Mouse (Mus musculus): ENCODE results near the gene Amph.
"Not testable (repeated sequence)": the region's sequence is repeated elsewhere in the genome, so short reads cannot be mapped to it uniquely, and the experiment has no call there.

The Amph gene

DNA sequence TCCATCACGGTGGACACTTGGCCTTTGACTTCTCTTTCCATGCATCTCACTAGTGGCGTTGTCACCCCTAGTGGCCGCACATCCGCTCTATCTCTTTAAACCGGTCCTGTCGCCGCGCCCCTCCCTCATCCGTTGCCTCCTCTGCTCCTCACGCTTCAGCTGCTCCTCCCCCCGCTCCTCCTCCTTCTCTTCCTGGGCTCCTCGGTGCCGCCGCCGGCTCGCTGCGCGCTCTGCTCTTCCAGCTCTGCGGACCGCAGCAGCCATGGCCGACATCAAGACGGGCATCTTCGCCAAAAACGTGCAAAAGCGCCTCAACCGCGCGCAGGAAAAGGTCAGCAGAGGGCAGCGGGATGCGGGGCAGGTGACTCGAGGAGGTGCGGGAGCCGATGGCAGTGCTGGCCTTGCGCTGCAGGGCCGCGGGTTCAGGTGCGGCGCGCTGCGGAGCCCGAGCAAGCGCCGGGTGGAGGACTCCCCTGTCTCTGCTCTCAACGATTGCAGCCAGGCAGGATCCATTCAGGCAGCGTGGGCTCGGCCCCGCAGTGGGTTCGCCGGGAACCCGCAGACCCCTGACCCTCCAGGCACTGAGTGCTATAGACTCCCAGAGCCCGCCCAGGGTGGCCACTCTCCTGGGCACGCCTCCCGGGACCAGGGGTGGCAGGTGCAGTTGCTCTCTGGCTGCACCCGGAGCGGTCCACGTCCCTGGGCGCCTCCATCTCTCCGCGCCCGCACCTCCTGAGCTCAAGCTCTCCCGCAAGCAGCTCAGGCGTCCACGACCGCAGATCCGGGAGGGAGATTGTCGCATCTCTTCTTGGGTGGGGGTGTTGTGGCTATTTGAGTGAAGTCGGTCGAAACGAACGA, at the start of gene Amph:
Gene Amph, plus strand, starts transcription at position 35 of the 858 bp plus-strand sequence.
- peak; percentile 92 to 97 for DNase-seq

DNA sequence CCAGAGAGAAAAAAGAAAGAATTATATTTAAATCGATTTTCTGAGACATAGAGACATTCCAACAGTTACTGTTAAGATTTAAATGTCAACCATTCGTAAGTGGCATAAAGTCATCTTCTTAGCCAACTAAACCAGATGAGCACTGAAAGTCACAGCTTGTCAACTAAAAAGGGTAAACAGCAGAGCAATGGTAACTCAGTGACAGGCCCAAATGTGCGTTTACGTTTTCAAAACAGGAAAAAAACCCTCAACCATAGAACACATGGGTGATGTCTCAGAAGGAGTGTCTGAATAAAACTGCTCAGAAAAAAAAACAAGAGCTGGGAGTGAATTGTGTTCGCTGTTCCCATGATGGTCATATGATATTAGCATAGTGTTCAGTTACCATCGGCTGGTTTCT, 44.4 kb upstream of the Amph start:
- no peak for DNase-seq

DNA sequence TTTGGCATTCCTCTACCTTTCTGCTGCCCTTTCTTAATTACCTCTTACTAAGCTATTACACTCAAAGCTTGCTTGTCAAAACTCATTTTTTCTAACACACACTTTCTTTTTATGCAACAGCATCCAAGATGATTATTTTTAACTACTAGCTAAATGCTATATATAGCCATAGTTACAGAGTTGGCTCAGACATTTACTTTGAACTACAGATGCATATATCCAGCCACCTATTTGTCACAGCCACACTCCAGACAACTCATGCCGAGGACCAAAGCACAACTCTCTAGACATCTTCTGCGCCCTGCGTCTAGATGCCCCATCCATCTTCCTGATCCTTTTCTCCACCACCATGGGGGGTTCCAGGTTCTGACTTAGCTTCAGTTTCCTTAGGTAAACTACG, 33.2 kb upstream of the Amph start:
- no peak for DNase-seq

DNA sequence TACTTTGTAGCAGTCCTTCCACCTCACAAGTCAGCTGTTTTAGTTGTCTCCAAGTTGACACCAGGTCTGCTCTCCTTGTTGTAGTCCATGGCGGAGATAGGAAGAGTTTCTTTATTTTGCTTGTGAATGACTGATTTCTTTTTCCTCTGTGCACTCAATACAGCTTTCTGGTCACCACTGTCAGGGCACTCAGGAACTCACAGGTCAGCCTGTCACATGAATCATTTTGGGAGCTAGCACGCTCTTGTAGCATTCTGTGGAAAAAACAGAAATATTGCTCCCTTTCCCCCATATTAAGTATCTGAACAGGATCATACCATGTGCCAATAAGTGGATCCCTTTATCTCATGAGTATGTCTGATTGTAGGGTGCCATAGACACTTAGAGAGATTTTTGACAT, 14.8 kb upstream of the Amph start:
- not testable (repeated sequence) for DNase-seq

GRCm38 (mm10) chr13:18947686-18948085, 319 bp upstream of the Amph start:
- DNase-seq = peak; percentile 47 to 50

- DNase-seq = no peak
These were observed 985 bp downstream of the Amph start for GRCm38 (mm10) chr13:18949029-18949350.

- peak; percentile 72 to 73 for DNase-seq
These were observed 1.7 kb downstream of the Amph start for GRCm38 (mm10) chr13:18949626-18950200.

- DNase-seq = no peak
These were observed 5.6 kb downstream of the Amph start for GRCm38 (mm10) chr13:18953575-18953974.

- DNase-seq = peak; percentile 54
These were observed 8.3 kb downstream of the Amph start for GRCm38 (mm10) chr13:18956065-18956913.

DNA sequence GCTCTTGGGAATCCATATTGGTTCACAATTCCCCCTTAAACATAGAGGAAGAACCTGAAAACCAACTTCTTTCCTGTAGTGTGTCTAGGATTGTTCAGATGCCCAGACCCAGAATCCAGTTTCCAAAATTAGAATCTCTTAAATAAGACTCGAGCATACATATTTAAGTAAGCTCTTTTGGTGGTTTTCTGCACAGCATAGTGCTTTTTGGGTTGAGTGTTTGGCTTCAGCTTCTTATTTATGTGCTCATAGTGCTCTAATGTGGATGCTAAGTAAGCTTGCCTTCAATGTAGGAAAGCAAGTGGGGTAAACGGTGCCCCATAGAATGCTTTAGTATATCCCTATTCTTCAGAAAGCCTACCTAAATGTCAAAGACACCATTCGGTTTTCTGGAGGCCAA, 9.0 kb downstream of the Amph start:
- DNase-seq = no peak

DNA sequence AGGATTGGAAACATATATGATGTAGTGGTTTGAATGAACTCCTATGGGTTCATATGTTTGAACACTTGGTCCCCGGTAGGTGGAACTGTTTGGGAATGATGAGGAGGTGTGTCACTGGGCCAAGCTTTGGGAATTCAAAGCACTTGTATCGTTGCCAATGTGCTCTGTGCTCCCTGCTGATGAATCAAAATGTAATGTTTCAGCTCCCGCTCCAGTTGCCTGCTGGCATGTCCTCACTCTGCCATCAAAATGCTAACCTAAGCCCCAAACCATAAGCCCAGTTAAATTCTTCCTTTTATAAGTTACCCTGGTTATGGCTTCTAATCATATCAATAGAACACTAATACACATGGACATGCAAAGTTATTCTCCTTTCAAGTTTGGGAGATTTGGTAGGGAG, 24.6 kb downstream of the Amph start:
- peak in 1 of 2 experiments; percentile 47 for DNase-seq

GRCm38 (mm10) chr13:18974351-18974750, 26.3 kb downstream of the Amph start:
- DNase-seq = peak; percentile 53 to 66

GRCm38 (mm10) chr13:18987266-18987665, 39.3 kb downstream of the Amph start:
- no peak for DNase-seq

- no peak for DNase-seq
These were observed 40.3 kb downstream of the Amph start for GRCm38 (mm10) chr13:18988323-18988722.

DNA sequence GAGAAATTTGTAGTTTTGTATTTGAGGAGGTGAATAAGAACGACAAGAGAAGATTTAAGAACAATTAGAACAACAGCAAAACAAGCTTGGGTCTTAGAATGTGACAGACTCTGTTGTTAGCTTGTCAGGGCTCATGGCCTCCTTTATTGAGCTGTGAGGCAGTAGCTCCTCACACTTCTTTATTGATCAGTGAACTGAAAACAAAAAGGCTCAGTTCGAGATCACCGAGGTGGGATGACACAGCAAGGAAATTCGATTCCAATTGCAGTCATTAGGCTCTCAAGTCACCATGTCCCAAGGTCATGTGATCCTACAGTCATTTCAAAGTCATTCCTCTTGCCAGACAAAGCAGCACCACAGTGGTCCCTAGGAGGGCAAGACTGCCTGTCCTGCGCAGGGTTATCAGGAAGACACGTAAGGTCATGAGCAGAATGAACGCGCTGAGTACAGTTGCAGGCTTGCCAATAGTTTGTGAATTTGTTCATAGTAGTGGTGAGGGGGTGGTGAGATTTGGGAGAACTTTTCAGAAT, 41.2 kb downstream of the Amph start:
- DNase-seq = no peak

GRCm38 (mm10) chr13:19002502-19002901, 54.5 kb downstream of the Amph start:
- DNase-seq = peak in 1 of 2 experiments; percentile 22

DNA sequence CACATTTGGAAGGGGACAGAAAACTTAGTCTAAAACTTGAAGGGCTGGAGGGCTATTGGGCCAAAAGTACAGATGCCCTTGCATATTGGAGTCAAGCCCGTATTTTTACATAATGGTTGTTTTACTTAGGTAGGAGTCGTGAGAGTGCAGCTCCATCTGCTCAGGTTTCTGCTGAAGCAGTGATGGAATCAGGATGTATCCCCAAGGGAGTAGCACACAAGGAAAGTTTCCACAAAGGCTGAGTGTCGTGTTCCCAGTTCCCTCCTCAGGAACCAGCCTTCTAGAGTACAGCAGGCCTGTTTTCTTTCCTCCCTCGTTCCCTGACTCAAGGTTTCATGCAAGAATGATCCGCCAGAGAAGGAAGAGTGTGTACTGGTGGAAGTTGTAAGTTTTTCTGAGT, 56.4 kb downstream of the Amph start:
- DNase-seq = no peak

GRCm38 (mm10) chr13:19008440-19008839, 60.4 kb downstream of the Amph start:
- DNase-seq = no peak

GRCm38 (mm10) chr13:19014825-19015375, 66.9 kb downstream of the Amph start:
- DNase-seq = no peak

- DNase-seq = no peak
These were observed 73.5 kb downstream of the Amph start for GRCm38 (mm10) chr13:19021529-19021928.

DNA sequence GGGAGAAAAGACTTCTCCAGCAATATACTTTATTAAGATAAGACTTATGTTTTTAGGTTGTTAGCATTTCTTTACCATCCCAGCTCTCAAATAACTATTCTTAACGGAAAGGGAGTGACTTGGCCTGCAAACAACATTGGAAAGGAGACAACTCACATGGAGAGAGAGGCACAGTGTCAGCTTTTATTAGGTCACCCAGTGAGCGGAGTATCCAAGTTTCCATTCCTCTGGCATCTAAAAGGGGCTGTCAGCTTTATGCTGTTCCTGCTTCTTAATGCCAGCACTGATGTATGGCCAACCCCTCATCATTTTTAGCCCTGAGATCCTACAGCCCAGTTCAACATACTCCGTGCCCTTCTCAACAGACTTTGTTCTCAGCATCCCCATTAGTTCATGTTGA, 74.3 kb downstream of the Amph start:
- peak; percentile 78 to 82 for DNase-seq

GRCm38 (mm10) chr13:19025091-19025688, 77.2 kb downstream of the Amph start:
- peak; percentile 46 to 52 for DNase-seq

- DNase-seq = peak; percentile 76 to 79
These were observed 77.9 kb downstream of the Amph start for GRCm38 (mm10) chr13:19025906-19026305.
